Mouse (Mus musculus) stomach, postnatal 0 days (tissue): ENCODE measurements around the gene Tubg1. TPM values are rescaled to one million over a fixed set of nuclear protein-coding genes. Genes with fewer than 3 reads are reported as not detected.
"Not testable (repeated sequence)": the region's sequence is repeated elsewhere in the genome, so short reads cannot be mapped to it uniquely, and the experiment has no call there.

Experiments used
- ATAC-seq: fragments of 200-750 bp; cut with Nextera tagmentation; 2 replicates; pipeline ENCODE4 v1.8.0; 2017; ENCODE audit not compliant: low FRiP score, low TSS enrichment
- DNase-seq: peaks from one replicate; pipeline ENCODE4 v3.0.0-alpha.2; 2016; ENCODE audit warnings: low spot score
- H3K27ac ChIP-seq: fragments of 300-500 bp; sonication (generic); replicated peaks from 2 replicates; pipeline ENCODE4 v1.5.1; 2014; ENCODE audit warnings: mild to moderate bottlenecking, control low read depth
- H3K27me3 ChIP-seq: fragments of 300-500 bp; sonication (generic); 2 replicates; pipeline ENCODE4 v1.6.1; 2014; ENCODE audit warnings: low read length; ENCODE audit not compliant: control insufficient read depth, insufficient read depth
- H3K36me3 ChIP-seq: fragments of 300-500 bp; sonication (generic); 2 replicates; pipeline ENCODE4 v1.6.1; 2014; ENCODE audit warnings: low read length, mixed read lengths; ENCODE audit not compliant: control insufficient read depth, insufficient read depth
- H3K4me1 ChIP-seq: fragments of 300-500 bp; sonication (generic); replicated peaks from 2 replicates; pipeline ENCODE4 v1.6.1; 2014; ENCODE audit warnings: antibody characterized with exemption; ENCODE audit not compliant: control insufficient read depth, insufficient read depth
- H3K4me2 ChIP-seq: fragments of 300-500 bp; sonication (generic); replicated peaks from 2 replicates; pipeline ENCODE4 v1.6.1; 2014; ENCODE audit warnings: low read depth, mild to moderate bottlenecking, control low read depth, moderate library complexity
- H3K4me3 ChIP-seq: fragments of 300-500 bp; sonication (generic); 2 replicates; pipeline ENCODE4 v1.5.1; 2014; ENCODE audit warnings: low read depth, low read length, control low read depth
- H3K9ac ChIP-seq: fragments of 300-500 bp; sonication (generic); 2 replicates; pipeline ENCODE4 v1.6.1; 2014; ENCODE audit warnings: mild to moderate bottlenecking, low read length, control low read depth, mixed read lengths
- H3K9me3 ChIP-seq: fragments of 300-500 bp; sonication (generic); 2 replicates; pipeline ENCODE4 v1.6.1; 2016; ENCODE audit warnings: low read length; ENCODE audit not compliant: control insufficient read depth
- CTCF ChIP-seq: IDR thresholded peaks from 2 replicates; pipeline ENCODE4 v1.5.1; 2016; ENCODE audit warnings: antibody characterized with exemption, low read depth, mild to moderate bottlenecking, moderate library complexity
- EP300 ChIP-seq: optimal IDR thresholded peaks from 2 replicates; pipeline ENCODE3; 2016; ENCODE audit warnings: antibody characterized with exemption
- WGBS: fragments of 180-500 bp; shearing (Covaris S2); extraction: QIAGEN DNeasy Blood & Tissue Kit; methylation state at CpG from one replicate; pipeline ENCODE4 v1.1.7; 2014; 5-methylcytosine and 5-hydroxymethylcytosine counted together
- polyA plus RNA-seq: library from polyadenylated mRNA; unstranded; fragments of >200 nt; fragmentation: Nextera tagmentation; extraction: Ambion mirVana; gene quantifications from 2 replicates; pipeline ENCODE4 v1.2.1, GENCODE M21; 2015

Tubg1 gene
- polyA plus RNA-seq, 1 experiment from 2014 or later: 29.8 TPM

DNA sequence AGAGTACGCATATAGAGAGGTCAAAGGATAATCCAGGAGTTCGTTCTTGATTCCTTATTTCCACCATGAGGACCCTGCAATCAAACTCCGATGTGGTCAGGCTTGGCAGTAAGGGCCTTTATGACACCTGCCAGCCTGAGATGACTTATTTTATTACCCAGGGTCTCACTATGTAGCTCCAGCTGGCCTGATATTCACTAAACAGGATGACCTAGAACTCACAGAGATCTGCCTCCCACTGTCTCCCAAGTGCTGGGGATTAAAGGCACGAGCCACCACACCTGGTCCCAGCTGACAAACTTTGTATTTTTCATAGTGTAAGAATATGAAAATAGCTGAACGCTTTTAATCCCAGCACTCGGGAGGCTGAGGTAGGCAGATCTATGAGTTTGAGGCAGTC lies 35.4 kb downstream of the Tubg1 start:
- H3K9me3 ChIP-seq: no peaks in the 10 kb centered on the region
- no peaks in the 10 kb centered on the region; the same call in 1 of the 2 replicates for H3K4me1 ChIP-seq
- H3K9ac ChIP-seq: no peak overlapping the region
- H3K4me3 ChIP-seq: no peak overlapping the region
- DNase-seq (no peak), ATAC-seq (no peak)
- no peaks in the 10 kb centered on the region for H3K27me3 ChIP-seq
- no peak overlapping the region for H3K27ac ChIP-seq
- no peak for TF ChIP-seq CTCF
- TF ChIP-seq EP300: no peak
- H3K4me2 ChIP-seq: no peak overlapping the region
- H3K36me3 ChIP-seq: no peaks in the 10 kb centered on the region
- WGBS: 65% methylated on average over 6 of the region's 6 CpGs

DNA sequence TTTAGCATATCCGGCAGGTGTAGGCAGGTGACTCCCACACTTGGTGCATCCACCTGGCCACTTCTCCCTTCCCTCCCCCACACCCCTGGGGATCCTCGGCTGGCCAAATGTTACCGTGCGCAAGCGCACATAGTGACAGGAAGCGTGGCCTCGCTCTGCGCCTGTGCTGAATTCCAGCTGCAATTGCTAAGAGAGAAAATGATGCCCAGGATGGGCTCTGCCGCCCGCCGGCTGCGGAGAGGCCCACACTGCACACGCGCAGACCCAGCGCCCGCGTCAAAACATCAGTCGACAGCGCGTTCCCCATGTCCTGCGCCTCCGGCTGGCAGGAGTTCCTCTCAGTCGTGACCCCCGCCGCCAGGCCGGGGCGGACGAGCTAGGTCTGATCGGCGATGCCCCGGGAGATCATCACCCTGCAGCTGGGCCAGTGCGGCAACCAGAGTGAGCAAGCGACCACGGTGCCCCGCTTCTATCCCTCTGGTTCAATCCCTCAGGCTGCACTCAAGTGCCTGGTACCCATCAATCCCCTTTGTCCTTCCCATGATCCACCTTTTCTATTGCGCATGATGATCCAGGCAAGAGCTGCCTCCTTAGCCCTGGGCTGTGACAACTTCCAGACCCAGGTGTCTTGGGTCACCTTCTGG lies 36.1 kb downstream of the Tubg1 start, which contains the start of gene Tubg2:
Tubg2 (plus strand) TSS at position 180 of the 644 bp plus-strand sequence.
- peak; percentile 39 for DNase-seq
- Histone ChIP-seq H3K4me3 (peak within 1 kb of the TSS; percentile 33), H3K9me3 (no peaks in the 10 kb centered on the region), H3K36me3 (no peaks in the 10 kb centered on the region), H3K4me1 (no peaks in the 10 kb centered on the region; the same call in 1 of the 2 replicates), H3K9ac (peak within 1 kb of the TSS; percentile 65), H3K4me2 (peak within 1 kb of the TSS; percentile 66), H3K27ac (peak within 1 kb of the TSS; percentile 67), H3K27me3 (no peaks in the 10 kb centered on the region)
- 3% methylated on average over 36 of the region's 36 CpGs for WGBS
- TF ChIP-seq CTCF: peak; percentile 9; the same call in 1 of the 2 replicates
- no peak for TF ChIP-seq EP300
- ATAC-seq: peak; percentile 57; the same call in 1 of the 2 replicates

DNA sequence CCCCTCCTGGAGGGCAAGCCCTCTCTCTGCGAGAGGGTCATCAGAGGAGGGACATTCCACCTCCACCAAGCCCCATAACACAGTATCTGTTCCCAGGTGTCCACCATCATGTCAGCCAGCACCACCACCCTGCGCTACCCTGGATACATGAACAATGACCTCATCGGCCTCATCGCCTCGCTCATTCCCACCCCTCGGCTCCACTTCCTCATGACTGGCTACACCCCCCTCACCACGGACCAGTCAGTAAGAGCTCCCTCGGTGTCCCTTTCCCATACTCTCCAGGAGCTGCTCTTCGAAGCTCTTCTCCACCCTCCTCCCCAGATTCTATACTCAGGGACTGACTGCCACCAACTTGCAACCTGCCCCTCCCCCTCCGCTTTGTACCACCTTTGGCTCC lies 40.4 kb downstream of the Tubg1 start:
- not testable (repeated sequence) for H3K9ac ChIP-seq, H3K9me3 ChIP-seq, H3K27me3 ChIP-seq, DNase-seq, H3K4me3 ChIP-seq, H3K4me1 ChIP-seq, H3K4me2 ChIP-seq, ATAC-seq, H3K27ac ChIP-seq
- 75% methylated on average over 8 of the region's 10 CpGs for WGBS
- H3K36me3 ChIP-seq: peaks cover 23% of the 10 kb centered on the region

DNA sequence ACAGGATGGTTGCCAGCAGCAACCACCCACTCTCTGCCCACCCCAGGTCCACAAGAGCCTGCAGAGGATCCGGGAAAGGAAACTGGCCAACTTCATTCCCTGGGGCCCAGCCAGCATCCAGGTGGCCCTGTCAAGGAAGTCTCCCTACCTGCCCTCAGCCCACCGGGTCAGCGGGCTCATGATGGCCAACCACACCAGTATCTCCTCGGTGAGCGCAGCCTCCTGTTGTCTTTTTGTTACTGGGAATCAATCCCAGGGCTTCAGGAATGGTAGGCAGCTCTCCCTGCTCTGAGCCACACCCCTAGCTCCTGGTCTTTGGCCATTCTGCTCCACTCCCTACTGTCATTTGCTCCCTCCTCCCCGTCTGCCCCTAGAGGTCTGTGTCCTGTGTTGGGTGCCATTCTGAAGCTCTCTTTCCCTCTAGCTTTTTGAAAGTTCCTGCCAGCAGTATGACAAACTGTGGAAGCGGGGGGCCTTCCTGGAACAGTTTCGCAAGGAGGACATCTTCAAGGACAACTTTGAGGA lies 41.3 kb downstream of the Tubg1 start:
- not testable (repeated sequence) for ATAC-seq, H3K4me1 ChIP-seq, H3K4me3 ChIP-seq, H3K27ac ChIP-seq, H3K27me3 ChIP-seq, H3K9me3 ChIP-seq, H3K4me2 ChIP-seq, H3K9ac ChIP-seq, DNase-seq
- 81% methylated on average over 7 of the region's 8 CpGs for WGBS
- peaks cover 28% of the 10 kb centered on the region for H3K36me3 ChIP-seq

DNA sequence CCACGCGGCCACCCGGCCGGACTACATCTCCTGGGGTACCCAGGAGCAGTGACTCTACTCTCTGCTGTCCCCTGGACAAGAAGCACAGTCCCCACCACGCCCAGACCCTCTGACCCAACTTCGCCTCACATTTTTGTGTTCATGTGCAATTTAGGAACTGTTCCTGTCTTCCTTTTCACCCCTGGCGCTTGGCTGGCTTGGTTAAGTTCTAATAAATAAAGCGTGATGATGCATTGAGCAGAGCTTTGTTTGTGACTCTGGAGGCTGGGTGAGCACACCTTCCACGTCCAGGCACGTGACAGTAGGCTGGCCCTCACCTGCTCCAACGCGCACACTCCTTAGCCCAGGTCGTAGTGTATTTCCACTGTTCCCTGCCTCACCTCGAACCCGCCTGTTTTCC lies 41.8 kb downstream of the Tubg1 start:
- H3K9ac ChIP-seq: no peak overlapping the region
- H3K9me3 ChIP-seq: no peaks in the 10 kb centered on the region
- H3K36me3 ChIP-seq: peaks cover 33% of the 10 kb centered on the region
- 0 out of 2 replicates have a peak overlapping the region, but pooled peaks have one; percentile 4 for H3K27ac ChIP-seq
- ATAC-seq: no peak
- TF ChIP-seq EP300 (no peak), CTCF (no peak)
- H3K4me2 ChIP-seq: no peak overlapping the region
- WGBS: 80% methylated on average over 15 of the region's 15 CpGs
- no peak overlapping the region for H3K4me3 ChIP-seq
- no peaks in the 10 kb centered on the region; the same call in 1 of the 2 replicates for H3K4me1 ChIP-seq
- H3K27me3 ChIP-seq: no peaks in the 10 kb centered on the region
- DNase-seq: no peak

DNA sequence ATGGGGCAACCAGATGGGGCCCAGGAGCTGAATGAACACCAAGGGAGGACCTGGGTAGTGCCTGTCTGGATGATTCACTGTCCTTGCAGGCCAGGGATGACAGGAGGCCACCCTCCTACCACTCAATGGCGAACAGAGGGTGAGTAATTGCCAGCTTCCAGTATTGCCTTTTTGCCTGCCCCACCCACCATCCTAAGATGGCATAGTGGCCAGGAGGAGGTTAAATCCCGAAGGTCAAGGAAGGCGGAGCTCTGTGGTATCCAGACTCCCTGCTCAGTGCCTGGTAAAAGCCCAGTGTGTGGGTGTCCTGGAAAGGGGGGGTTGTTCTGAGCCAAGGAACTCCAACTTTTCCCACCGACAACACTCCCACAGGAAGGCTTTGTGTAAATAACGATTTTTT lies 42.6 kb downstream of the Tubg1 start:
- Histone ChIP-seq H3K9ac (no peak overlapping the region), H3K4me3 (no peak overlapping the region), H3K27me3 (no peaks in the 10 kb centered on the region), H3K36me3 (peaks cover 36% of the 10 kb centered on the region), H3K4me1 (no peaks in the 10 kb centered on the region; the same call in 1 of the 2 replicates), H3K9me3 (no peaks in the 10 kb centered on the region), H3K27ac (no peak overlapping the region; the same call in 1 of the 2 replicates), H3K4me2 (no peak overlapping the region)
- TF ChIP-seq EP300 (no peak), CTCF (no peak)
- DNase-seq (no peak), ATAC-seq (no peak)
- WGBS: 46% methylated on average over 5 of the region's 5 CpGs
